Mouse (Mus musculus): ENCODE data around the gene Nme8.

Gene Nme8

DNA sequence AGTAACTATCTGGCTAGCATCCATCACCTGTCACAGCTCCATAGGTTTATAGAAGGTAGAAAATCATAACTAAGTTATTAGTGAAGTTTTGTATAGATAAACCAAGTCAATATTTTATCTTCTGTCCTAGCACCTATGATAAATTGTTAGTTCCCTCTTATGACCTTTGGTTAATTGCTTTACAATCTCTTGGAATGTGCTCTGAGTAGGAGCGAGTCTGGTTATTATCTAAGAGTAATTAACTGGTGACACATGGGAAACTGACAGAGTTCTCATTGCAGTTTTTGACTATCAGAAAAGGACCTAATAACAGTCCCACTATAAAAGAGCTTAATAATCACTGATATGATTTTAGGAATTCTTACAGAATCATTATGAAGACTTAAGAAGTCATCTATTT lies 54.1 kb downstream of the Nme8 start:
- DNase-seq (ENCODE audit: low spot score in 2 of 2) = no peak

DNA sequence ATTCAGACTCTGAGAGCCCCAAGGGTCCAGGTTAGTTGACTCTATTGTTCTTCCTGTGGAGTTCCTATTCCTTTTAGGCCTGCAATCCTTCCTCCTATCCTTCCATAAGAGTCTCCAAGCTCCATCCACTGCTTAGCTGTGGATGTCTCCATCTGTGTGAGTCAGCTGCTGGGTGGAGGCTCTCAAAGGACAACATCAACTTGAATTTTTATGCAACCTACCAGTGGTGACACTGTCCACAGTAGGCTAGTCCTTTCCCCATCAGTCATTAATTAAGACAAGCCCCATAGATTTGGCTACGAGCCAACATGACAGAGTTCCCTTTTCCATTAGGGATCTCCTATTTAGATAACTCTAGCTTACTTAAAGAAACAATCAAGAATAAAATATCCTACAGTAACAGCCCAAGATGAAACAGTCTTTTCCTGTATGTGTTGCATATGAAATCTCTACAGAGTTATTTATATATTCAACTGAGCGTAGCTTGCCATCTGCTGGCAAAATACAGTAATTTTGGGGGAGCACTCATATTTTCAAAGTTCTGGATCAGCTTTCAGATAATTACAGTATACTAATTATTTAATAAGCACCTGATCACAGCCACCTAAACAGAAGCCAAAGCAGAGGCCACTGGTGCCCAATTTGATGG lies 57.3 kb downstream of the Nme8 start:
- no peak for DNase-seq (ENCODE audit: low spot score in 2 of 2)

- no peak for DNase-seq (ENCODE audit: low spot score in 2 of 2)
These were observed 61.5 kb downstream of the Nme8 start for GRCm38 (mm10) chr13:19636131-19636530.

- no peak for DNase-seq (ENCODE audit: low spot score in 2 of 2)
These were observed 66.6 kb downstream of the Nme8 start for GRCm38 (mm10) chr13:19630768-19631709.

DNA sequence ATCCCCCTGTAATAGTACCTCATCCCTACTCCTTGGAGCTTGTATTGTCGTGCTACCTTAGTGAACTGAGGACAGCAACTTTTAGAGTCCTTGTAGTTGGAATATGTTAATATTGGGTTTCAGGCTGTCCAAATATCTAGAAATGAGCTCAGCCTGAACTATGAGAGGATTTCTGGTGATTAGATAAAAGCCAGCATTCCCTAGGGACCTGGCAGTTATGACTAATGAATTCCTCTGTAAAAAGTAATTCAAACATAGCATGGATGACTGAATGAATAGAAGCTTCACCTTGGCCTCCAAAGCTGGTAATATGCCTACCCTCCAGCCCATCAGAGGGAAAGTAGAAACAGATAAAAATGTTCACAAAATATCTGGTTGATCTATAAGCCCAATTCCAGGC lies 71.1 kb downstream of the Nme8 start:
- no peak for DNase-seq (ENCODE audit: low spot score in 2 of 2)

- no peak for DNase-seq (ENCODE audit: low spot score in 2 of 2)
These were observed 72.8 kb downstream of the Nme8 start for GRCm38 (mm10) chr13:19624632-19625320.

DNA sequence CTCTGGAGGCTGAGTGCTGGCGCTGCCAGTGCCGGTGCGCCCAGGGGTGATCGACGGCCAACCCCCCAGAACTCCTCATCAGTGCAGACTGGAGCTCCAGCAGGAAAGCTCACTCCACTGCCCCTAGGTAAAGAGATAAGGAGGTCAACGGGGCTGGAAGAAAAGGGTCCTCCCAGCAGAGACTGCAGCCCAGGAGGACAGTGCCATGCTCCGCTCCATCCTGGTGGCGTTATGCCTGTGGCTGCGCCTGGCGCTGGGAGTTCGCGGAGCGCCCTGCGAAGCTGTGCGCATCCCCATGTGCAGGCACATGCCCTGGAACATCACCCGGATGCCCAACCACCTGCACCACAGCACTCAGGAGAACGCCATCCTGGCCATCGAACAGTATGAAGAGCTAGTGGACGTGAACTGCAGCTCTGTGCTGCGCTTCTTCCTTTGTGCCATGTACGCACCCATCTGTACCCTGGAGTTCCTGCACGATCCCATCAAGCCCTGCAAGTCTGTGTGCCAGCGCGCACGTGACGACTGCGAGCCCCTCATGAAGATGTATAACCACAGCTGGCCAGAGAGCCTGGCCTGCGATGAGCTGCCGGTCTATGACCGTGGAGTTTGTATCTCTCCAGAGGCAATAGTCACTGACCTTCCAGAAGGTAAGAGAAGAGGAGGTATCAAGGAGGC lies 74.2 kb downstream of the Nme8 start:
- no peak for DNase-seq (ENCODE audit: low spot score in 2 of 2)

DNA sequence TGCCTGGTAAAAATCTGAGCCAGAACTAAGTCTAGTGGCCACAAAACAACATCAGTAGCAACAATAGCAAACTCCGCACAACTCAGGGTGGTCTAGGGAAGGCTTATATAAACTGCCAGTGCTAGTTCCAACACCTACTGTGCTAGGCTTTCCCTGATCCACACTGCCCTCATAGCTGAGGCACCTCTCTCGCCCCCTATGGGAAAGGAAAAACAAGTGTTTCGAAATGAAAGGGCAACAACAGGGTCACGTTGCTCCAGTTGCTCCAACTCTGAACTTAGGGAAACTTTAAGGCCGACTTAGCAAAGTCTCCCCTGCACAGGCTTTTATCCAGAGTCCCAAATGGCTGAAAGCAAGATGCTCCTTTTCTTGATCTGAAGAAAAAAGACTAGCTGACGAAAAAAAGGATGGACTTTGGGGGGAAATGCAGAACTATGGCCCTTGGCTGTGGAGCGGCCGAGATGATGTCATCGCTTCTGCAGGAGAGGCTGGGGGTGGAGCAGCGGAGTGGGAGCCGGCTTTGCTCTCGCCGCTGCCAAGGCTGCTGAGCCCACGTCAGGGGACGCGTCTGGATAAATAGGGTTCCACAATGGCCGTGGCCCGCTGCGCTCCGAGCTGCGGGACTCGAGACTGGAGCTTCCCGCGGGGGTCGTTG lies 74.9 kb downstream of the Nme8 start, which contains the start of gene Sfrp4:
Gene Sfrp4, plus strand, starts transcription at position 532 of the 655 bp plus-strand sequence.
- DNase-seq (ENCODE audit: low spot score in 2 of 2) = no peak

DNA sequence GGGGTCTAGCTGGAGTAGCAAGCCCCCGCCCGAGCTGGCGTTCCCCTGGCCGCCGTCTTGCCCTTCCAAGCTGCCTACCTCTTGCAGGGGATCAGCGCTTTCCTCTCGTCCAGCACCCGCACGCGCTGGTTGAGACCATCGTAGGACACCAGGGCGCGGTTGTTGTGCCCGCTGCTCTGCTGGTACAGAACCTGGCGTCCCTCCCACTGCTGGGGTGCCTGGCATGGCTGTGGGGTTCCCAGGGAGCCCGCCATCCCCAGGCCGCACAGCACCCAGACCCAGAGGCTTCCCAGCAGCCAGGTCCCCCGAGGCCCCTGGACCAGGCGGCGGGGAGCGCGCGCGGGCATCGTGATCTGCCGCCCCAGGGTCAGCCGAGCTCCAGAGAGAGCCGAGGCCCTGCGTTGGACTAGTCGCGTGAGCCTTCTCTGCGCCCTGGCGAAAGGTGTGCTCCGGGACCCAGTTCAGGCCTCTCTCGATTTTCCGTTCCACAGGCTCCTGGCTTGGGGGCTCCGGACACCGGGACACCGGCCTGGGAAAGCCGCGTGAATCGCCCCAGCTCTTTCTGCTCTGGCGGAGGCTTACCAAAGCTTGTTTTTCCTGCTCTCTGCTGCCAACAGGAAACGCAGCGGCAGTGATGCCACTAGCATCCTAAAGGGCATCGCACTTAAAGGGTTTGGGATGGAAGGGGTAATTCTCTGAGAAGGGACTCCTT lies 78.2 kb downstream of the Nme8 start, which contains the start of gene Epdr1:
Gene Epdr1, minus strand, starts transcription at position 712 of the 712 bp plus-strand sequence.
- peak; percentile 14 to 39 for DNase-seq (ENCODE audit: low spot score in 2 of 2)

- no peak for DNase-seq (ENCODE audit: low spot score in 2 of 2)
These were observed 78.8 kb downstream of the Nme8 start for GRCm38 (mm10) chr13:19618841-19619215.

GRCm38 (mm10) chr13:19618081-19618480 lies 79.5 kb downstream of the Nme8 start:
- no peak for DNase-seq (ENCODE audit: low spot score in 2 of 2)

- no peak for DNase-seq (ENCODE audit: low spot score in 2 of 2)
These were observed 83.3 kb downstream of the Nme8 start for GRCm38 (mm10) chr13:19614311-19614710.

DNA sequence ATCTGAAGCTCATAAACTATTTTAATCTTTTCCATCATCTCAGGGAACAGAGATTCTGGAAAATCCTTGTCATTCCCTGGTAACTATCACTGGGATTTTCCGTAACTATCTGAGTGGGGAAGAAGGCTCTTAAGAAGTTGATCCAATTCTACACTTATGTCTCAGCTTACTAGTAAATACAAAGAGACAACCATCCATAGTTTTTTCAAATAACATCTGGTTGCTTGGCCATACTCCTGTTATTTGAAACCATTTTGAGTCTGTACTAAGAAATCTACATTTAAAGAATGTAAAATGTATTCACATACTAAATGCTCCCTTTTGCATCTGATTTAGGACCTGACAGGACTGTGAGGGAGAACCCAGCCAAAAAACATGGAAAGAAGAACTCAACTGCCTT lies 84.2 kb downstream of the Nme8 start:
- DNase-seq (ENCODE audit: low spot score in 2 of 2) = no peak

GRCm38 (mm10) chr13:19612963-19613362 lies 84.6 kb downstream of the Nme8 start:
- DNase-seq (ENCODE audit: low spot score in 2 of 2) = no peak

GRCm38 (mm10) chr13:19612348-19612747 lies 85.2 kb downstream of the Nme8 start:
- no peak for DNase-seq (ENCODE audit: low spot score in 2 of 2)

DNA sequence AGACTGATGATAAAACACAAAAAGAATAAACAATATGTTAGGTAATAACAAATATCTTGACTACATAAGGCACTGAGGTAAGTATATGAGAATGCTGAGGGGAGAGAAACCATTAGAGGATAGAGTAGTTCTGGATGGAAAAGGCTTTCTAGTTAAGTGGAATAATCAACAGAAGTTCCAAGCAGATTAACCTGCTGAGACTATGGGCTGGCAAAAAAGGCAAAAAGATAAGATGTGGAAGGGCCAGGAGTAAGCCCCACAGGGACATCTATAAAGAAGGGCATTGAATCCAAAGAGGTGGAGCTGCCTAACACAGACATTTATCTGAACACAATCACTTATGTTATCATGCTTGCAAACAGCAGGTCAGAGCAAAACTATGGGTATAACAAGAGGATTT lies 89.5 kb downstream of the Nme8 start:
- no peak for DNase-seq (ENCODE audit: low spot score in 2 of 2)

- DNase-seq (ENCODE audit: low spot score in 2 of 2) = no peak
These were observed 92.7 kb downstream of the Nme8 start for GRCm38 (mm10) chr13:19604916-19605315.

GRCm38 (mm10) chr13:19603719-19604118 lies 93.9 kb downstream of the Nme8 start:
- DNase-seq (ENCODE audit: low spot score in 2 of 2) = no peak

GRCm38 (mm10) chr13:19602531-19602930 lies 95.1 kb downstream of the Nme8 start:
- no peak for DNase-seq (ENCODE audit: low spot score in 2 of 2)

DNA sequence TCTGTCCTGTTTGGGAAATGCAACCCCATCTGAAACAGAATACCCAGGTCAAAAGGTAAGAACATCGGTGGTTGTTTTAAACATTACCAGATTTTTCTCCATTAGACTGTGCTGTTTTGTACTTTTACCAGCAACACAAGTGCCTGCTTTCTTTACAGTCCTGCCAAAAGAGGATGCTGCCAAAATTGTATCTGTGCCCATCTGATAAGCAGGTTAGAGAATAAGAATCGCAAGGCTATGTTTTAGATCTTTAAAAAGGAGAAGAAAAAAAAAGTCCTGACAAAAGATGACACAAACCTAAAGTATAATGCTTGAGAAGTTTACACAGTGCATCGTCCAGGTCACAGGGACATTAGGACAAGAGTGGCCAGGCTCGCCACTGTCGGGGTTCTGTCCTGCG lies 98.4 kb downstream of the Nme8 start:
- DNase-seq (ENCODE audit: low spot score in 2 of 2) = no peak

DNA sequence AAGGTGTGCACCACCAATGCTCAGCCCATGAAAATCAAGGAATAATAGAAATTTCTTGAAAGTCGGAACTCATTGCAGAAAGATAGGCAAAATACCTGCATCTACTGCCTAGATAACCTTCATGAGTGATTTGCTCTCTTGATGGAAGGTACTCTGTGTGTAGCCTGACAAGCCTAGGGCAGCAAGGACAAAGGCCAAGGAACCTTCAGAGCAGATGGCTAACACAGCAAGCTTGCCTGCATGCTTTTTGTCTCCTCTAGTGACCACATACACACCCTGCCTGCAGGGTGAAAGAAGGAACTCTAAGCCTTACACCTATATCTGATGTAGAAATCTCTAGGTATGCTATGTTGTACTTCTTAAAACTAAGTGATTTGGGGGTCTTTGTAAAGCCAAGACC lies 102.5 kb downstream of the Nme8 start:
- no peak for DNase-seq (ENCODE audit: low spot score in 2 of 2)

Measured in thymus, postnatal 10 days (tissue).